ENCODE assay signal across 9 mouse cellular contexts in genomic region chr4:53277741-53278525, GRCm38 (mm10).
DNase-seq lines count a peak whose midpoint lies in the region; ATAC-seq lines count a peak whose summit lies in the region.
"Had no signal": no experiment of that assay in that cellular context is flagged by ENCODE, and none has a peak within 500 bp of the region (broad histone marks: within the 10 kb centered on the region; RNA-seq: fewer than 3 reads in every experiment).

No protein-coding gene starts in this region.

- no peak overlapping the region for H3K27ac ChIP-seq in heart, embryonic 10.5 days
- no peak overlapping the region for H3K27ac ChIP-seq in intestine, embryonic 16.5 days (ENCODE audit: low read length)
- H3K27ac ChIP-seq: heart, adult 2 months had no signal

- no peaks in the 10 kb centered on the region for H3K9me3 ChIP-seq in heart, embryonic 10.5 days
- no peaks in the 10 kb centered on the region for H3K9me3 ChIP-seq in intestine, embryonic 16.5 days (ENCODE audit: control insufficient read depth, low read length)

- 59% methylated on average over 12 of the region's 12 CpGs for WGBS in heart, embryonic 10.5 days
- 54% methylated on average over 12 of the region's 12 CpGs for WGBS in intestine, embryonic 16.5 days

- H3K4me3 ChIP-seq in heart, embryonic 10.5 days: no peak overlapping the region
- no peak overlapping the region for H3K4me3 ChIP-seq in intestine, embryonic 16.5 days (ENCODE audit: low read length)
- H3K4me3 ChIP-seq: heart, adult 2 months had no signal

- peak; percentile 91 for DNase-seq in heart, adult 11 months
- DNase-seq in heart, embryonic 10.5 days (ENCODE audit: low spot score): no peak
- DNase-seq in B cell, adult 2 months: peak; percentile 79 to 83
- peak; percentile 67 for DNase-seq in adipocyte (ENCODE audit: low spot score)
- DNase-seq in urinary bladder, postnatal 4 days (ENCODE audit: low spot score in 2 of 2): no peak
- no peak for DNase-seq in urinary bladder, postnatal 10 days (ENCODE audit: low spot score)

- H3K9ac ChIP-seq in intestine, embryonic 16.5 days (ENCODE audit: low read depth, low read length): no peak overlapping the region

- no peaks in the 10 kb centered on the region for H3K36me3 ChIP-seq in heart, embryonic 10.5 days
- H3K36me3 ChIP-seq in intestine, embryonic 16.5 days (ENCODE audit: control insufficient read depth, insufficient read depth, low read length): no peaks in the 10 kb centered on the region

- H3K27me3 ChIP-seq in heart, embryonic 10.5 days (ENCODE audit: insufficient read depth, poor library complexity, severe bottlenecking): no peaks in the 10 kb centered on the region
- no peaks in the 10 kb centered on the region for H3K27me3 ChIP-seq in intestine, embryonic 16.5 days (replicated peaks; ENCODE audit: control insufficient read depth, insufficient read depth, low read length)

- peak; percentile 56; the same call in 1 of the 2 replicates for ATAC-seq in monocyte, adult 5-6 weeks (replicated peaks; ENCODE audit: insufficient number of reproducible peaks, low FRiP score, low TSS enrichment, poor library complexity, severe bottlenecking)
- ATAC-seq in intestine, embryonic 16.5 days: no peak

- H3K4me2 ChIP-seq in intestine, embryonic 16.5 days (ENCODE audit: low read depth, low read length): no peak overlapping the region

- H3K4me1 ChIP-seq in heart, embryonic 10.5 days: no peaks in the 10 kb centered on the region; the same call in 1 of the 2 replicates
- no peaks in the 10 kb centered on the region for H3K4me1 ChIP-seq in intestine, embryonic 16.5 days (ENCODE audit: control insufficient read depth, insufficient read depth, low read length)

Comparison
In these comparisons a context has a peak if more than half of its experiments do, and no peak if none do; other contexts are left out.
1. DNase-seq: peak in heart, adult 11 months (single experiment), B cell, adult 2 months (2 of 2) and adipocyte (single experiment); none in heart, embryonic 10.5 days (single experiment), urinary bladder, postnatal 4 days (0 of 2) and urinary bladder, postnatal 10 days (single experiment).